Comparison of ENCODE assay signal across 8 mouse cellular contexts in the genomic region with DNA sequence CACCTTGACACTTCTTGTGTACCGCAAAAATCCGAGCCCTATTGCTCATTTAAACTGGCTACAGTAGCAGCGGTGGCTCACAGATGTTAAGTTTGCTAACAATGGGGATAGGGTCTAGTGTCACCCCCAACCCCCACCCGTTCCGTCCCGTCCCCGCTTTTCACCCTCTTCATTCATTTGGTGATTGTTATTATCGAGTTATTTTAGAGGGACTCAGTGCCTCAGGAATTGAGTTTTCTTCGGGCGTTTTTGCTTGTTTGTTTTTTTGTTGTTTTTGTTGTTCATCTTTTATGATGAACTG. TPM values are rescaled to one million over a fixed set of nuclear protein-coding genes. Genes with fewer than 3 reads are reported as not detected.
DNase-seq lines count a peak whose midpoint lies in the region; ATAC-seq and TF ChIP-seq lines count a peak whose summit lies in the region.

No protein-coding gene starts in this region.

- ATAC-seq in heart, embryonic 15.5 days (replicated peaks; ENCODE audit: insufficient number of reproducible peaks, insufficient read depth, low FRiP score, low read depth): no peak
- ATAC-seq in forebrain, embryonic 16.5 days: peak; percentile 39
- no peak for ATAC-seq in megakaryocyte-erythroid progenitor cell, adult 5-6 weeks (replicated peaks; ENCODE audit: low FRiP score, low TSS enrichment, poor library complexity, severe bottlenecking)

- H3K27ac ChIP-seq in heart, embryonic 15.5 days: peak overlapping the region; percentile 92
- H3K27ac ChIP-seq in ES-E14 (ENCODE audit: insufficient read depth, low read depth, low read length, poor library complexity, severe bottlenecking): peak overlapping the region; percentile 92
- peak overlapping the region; percentile 93 for H3K27ac ChIP-seq in forebrain, embryonic 16.5 days (ENCODE audit: low read length)

- H3K36me3 ChIP-seq in heart, embryonic 15.5 days: peaks cover 17% of the 10 kb centered on the region
- peaks cover 6% of the 10 kb centered on the region for H3K36me3 ChIP-seq in ES-E14 (ENCODE audit: control insufficient read depth, insufficient read depth, low read length, poor library complexity, severe bottlenecking)
- H3K36me3 ChIP-seq in forebrain, embryonic 16.5 days (ENCODE audit: control insufficient read depth, insufficient read depth): peaks cover 11% of the 10 kb centered on the region

- no peaks in the 10 kb centered on the region for H3K9me3 ChIP-seq in heart, embryonic 15.5 days (replicated peaks)
- H3K9me3 ChIP-seq in ES-E14 (ENCODE audit: control insufficient read depth, insufficient read depth, low read depth, low read length): no peaks in the 10 kb centered on the region
- no peaks in the 10 kb centered on the region for H3K9me3 ChIP-seq in forebrain, embryonic 16.5 days (ENCODE audit: control insufficient read depth, low read length)

- 0% methylated on average over 10 of the region's 10 CpGs for WGBS in heart, embryonic 15.5 days
- under 1% methylated on average over 10 of the region's 10 CpGs for WGBS in forebrain, embryonic 16.5 days

- peak overlapping the region; percentile 87 for H3K4me3 ChIP-seq in heart, embryonic 15.5 days
- peak overlapping the region; percentile 77 to 82 for H3K4me3 ChIP-seq in ES-E14 (ENCODE audit: insufficient read depth in 1 of 2, low read depth in 1 of 2, low read length in 2 of 2, poor library complexity in 1 of 2, severe bottlenecking in 1 of 2)
- peak overlapping the region; percentile 85 for H3K4me3 ChIP-seq in forebrain, embryonic 16.5 days (replicated peaks; ENCODE audit: low read length)

- H3K27me3 ChIP-seq in heart, embryonic 15.5 days: no peaks in the 10 kb centered on the region
- H3K27me3 ChIP-seq in forebrain, embryonic 16.5 days (replicated peaks; ENCODE audit: control insufficient read depth, insufficient read depth, low read length): no peaks in the 10 kb centered on the region

- peaks cover 12% of the 10 kb centered on the region for H3K4me1 ChIP-seq in heart, embryonic 15.5 days (replicated peaks)
- H3K4me1 ChIP-seq in ES-E14 (ENCODE audit: control insufficient read depth in 2 of 2, insufficient read depth in 2 of 2, low read length in 2 of 2, poor library complexity in 1 of 2): peaks cover 0 to 10% of the 10 kb centered on the region in 2 experiments; a peak in 2 of 4 replicates
- peaks cover 14% of the 10 kb centered on the region for H3K4me1 ChIP-seq in forebrain, embryonic 16.5 days (replicated peaks; ENCODE audit: control insufficient read depth, insufficient read depth, low read length)

- intact Hi-C loops in left cerebral cortex, postnatal 25 days (cut with DNase I): loop anchor here (1.0 to 5.0 kb wide), 3 partner anchors 29 to 1976 kb away; partner anchors contain the start of gene Scfd1

- peak overlapping the region; percentile 68 for H3K4me2 ChIP-seq in heart, embryonic 15.5 days
- H3K4me2 ChIP-seq in forebrain, embryonic 16.5 days (ENCODE audit: low read length): peak overlapping the region; percentile 61

- in situ Hi-C loops in ES-E14 (cut with MboI; ENCODE audit: low sequenced_read_pairs in 2 of 2, unreplicated experiment in 2 of 2): no loop called here

- peak overlapping the region; percentile 86 for H3K9ac ChIP-seq in heart, embryonic 15.5 days
- H3K9ac ChIP-seq in ES-E14 (ENCODE audit: insufficient read depth, low read depth, low read length, poor library complexity, severe bottlenecking): peak overlapping the region; percentile 88
- H3K9ac ChIP-seq in forebrain, embryonic 16.5 days (replicated peaks; ENCODE audit: low read depth, low read length): peak overlapping the region; percentile 96

- DNase-seq in heart, adult 9 months (ENCODE audit: low spot score in 2 of 2): no peak
- DNase-seq in ES-E14 (ENCODE audit: low read depth, low spot score): no peak
- peak; percentile 4 for DNase-seq in lung, postnatal 10 days
- DNase-seq in spleen, postnatal 14 days (ENCODE audit: low spot score in 2 of 2): no peak
- DNase-seq in left cerebral cortex, postnatal 25 days (ENCODE audit: low spot score in 2 of 2): no peak

TF ChIP-seq in ES-E14, 5 proteins besides CTCF, POLR2A, EP300 and RAD21:
- no peak for TF ChIP-seq MAFK (IDR thresholded peaks at IDR 0.05; ENCODE audit: insufficient read depth, low read depth, low read length)
- no peak for TF ChIP-seq ZNF384 (IDR thresholded peaks at IDR 0.05; ENCODE audit: low read depth, low read length)
- TF ChIP-seq CHD2 (IDR thresholded peaks at IDR 0.05; ENCODE audit: low read depth, low read length): no peak
- TF ChIP-seq ZC3H11A (IDR thresholded peaks at IDR 0.05; ENCODE audit: borderline replicate concordance, low read depth, low read length): no peak
- no peak for TF ChIP-seq HCFC1 (IDR thresholded peaks at IDR 0.05; ENCODE audit: borderline replicate concordance, insufficient read depth, low read length)

RNA-seq across cellular contexts. Expression of gene G2e3, which starts 0.8 kb away (rescaled TPM):
- 17.7 and 18.7 TPM in 2 replicates for polyA plus RNA-seq in heart, embryonic 15.5 days (2015; fragmentation: Nextera tagmentation; extraction: Ambion mirVana)
- 37.9 and 59.1 TPM in 2 replicates for total RNA-seq in ES-E14 (2012; rRNA removed)
- 34.1 and 44.0 TPM in 2 replicates for polyA plus RNA-seq in forebrain, embryonic 16.5 days (2015; fragmentation: Nextera tagmentation; extraction: Ambion mirVana)
- total RNA-seq in megakaryocyte-erythroid progenitor cell, adult 5-6 weeks (2014; fragmentation: Nextera tagmentation): 21.0 and 27.1 TPM in 2 replicates
- total RNA-seq in megakaryocyte-erythroid progenitor cell, adult 5-6 weeks (2017): 20.5 and 24.5 TPM in 2 replicates
- total RNA-seq in left cerebral cortex, postnatal 25 days (2021): 1 to 10 TPM; 9.0 to 9.4 TPM

RNA-seq across cellular contexts. Expression of gene Scfd1, which starts 28.7 kb away (rescaled TPM):
- polyA plus RNA-seq in heart, embryonic 15.5 days (2015; fragmentation: Nextera tagmentation; extraction: Ambion mirVana): 56.4 and 56.9 TPM in 2 replicates
- total RNA-seq in ES-E14 (2012; rRNA removed): 23.7 and 35.3 TPM in 2 replicates
- polyA plus RNA-seq in forebrain, embryonic 16.5 days (2015; fragmentation: Nextera tagmentation; extraction: Ambion mirVana): 60.6 and 62.2 TPM in 2 replicates
- 40.2 and 46.6 TPM in 2 replicates for total RNA-seq in megakaryocyte-erythroid progenitor cell, adult 5-6 weeks (2014; fragmentation: Nextera tagmentation)
- total RNA-seq in megakaryocyte-erythroid progenitor cell, adult 5-6 weeks (2017): 86.3 and 89.4 TPM in 2 replicates
- 10 to 100 TPM; 38.1 to 40.7 TPM for total RNA-seq in left cerebral cortex, postnatal 25 days (2021)
